Mouse (Mus musculus): ENCODE data around the gene Gal3st1.
"Not testable (repeated sequence)": the region's sequence is repeated elsewhere in the genome, so short reads cannot be mapped to it uniquely, and the experiment has no call there.

The Gal3st1 gene

GRCm38 (mm10) chr11:3982275-3983209 is 894 bp upstream of the Gal3st1 start:
- no peak for DNase-seq (ENCODE audit: low spot score)

GRCm38 (mm10) chr11:3983863-3984745 is 668 bp downstream of the Gal3st1 start:
- no peak for DNase-seq (ENCODE audit: low spot score)

GRCm38 (mm10) chr11:3989748-3990147 is 6.3 kb downstream of the Gal3st1 start:
- DNase-seq (ENCODE audit: low spot score): no peak

GRCm38 (mm10) chr11:3993132-3993531 is 9.7 kb downstream of the Gal3st1 start:
- no peak for DNase-seq (ENCODE audit: low spot score)

- DNase-seq (ENCODE audit: low spot score): no peak
Observed at GRCm38 (mm10) chr11:3993914-3994313, 10.5 kb downstream of the Gal3st1 start.

GRCm38 (mm10) chr11:3995511-3995910 is 12.1 kb downstream of the Gal3st1 start:
- no peak for DNase-seq (ENCODE audit: low spot score)

- DNase-seq (ENCODE audit: low spot score): no peak
Observed at GRCm38 (mm10) chr11:3996840-3997239, 13.4 kb downstream of the Gal3st1 start.

- DNase-seq (ENCODE audit: low spot score): no peak
Observed at GRCm38 (mm10) chr11:3997978-3998720, 14.7 kb downstream of the Gal3st1 start.

GRCm38 (mm10) chr11:3999547-3999946 is 16.1 kb downstream of the Gal3st1 start:
- DNase-seq (ENCODE audit: low spot score): no peak

- peak; percentile 26 for DNase-seq (ENCODE audit: low spot score)
Observed at GRCm38 (mm10) chr11:4001603-4002002, 18.2 kb downstream of the Gal3st1 start.

GRCm38 (mm10) chr11:4005220-4005805 is 21.9 kb downstream of the Gal3st1 start:
- no peak for DNase-seq (ENCODE audit: low spot score)

- no peak for DNase-seq (ENCODE audit: low spot score)
Observed at GRCm38 (mm10) chr11:4006462-4006861, 23.0 kb downstream of the Gal3st1 start.

GRCm38 (mm10) chr11:4012616-4013015 is 29.2 kb downstream of the Gal3st1 start:
- no peak for DNase-seq (ENCODE audit: low spot score)

- not testable (repeated sequence) for DNase-seq (ENCODE audit: low spot score)
Observed at GRCm38 (mm10) chr11:4015796-4016195, 32.4 kb downstream of the Gal3st1 start.

- not testable (repeated sequence) for DNase-seq (ENCODE audit: low spot score)
Observed at GRCm38 (mm10) chr11:4022111-4022510, 38.7 kb downstream of the Gal3st1 start.

GRCm38 (mm10) chr11:4023321-4023720 is 39.9 kb downstream of the Gal3st1 start:
- DNase-seq (ENCODE audit: low spot score): no peak

GRCm38 (mm10) chr11:4027066-4027465 is 43.6 kb downstream of the Gal3st1 start:
- DNase-seq (ENCODE audit: low spot score): no peak

- DNase-seq (ENCODE audit: low spot score): no peak
Observed at GRCm38 (mm10) chr11:4027561-4028334, 44.3 kb downstream of the Gal3st1 start.

- no peak for DNase-seq (ENCODE audit: low spot score)
Observed at GRCm38 (mm10) chr11:4029343-4029742, 45.9 kb downstream of the Gal3st1 start.

- no peak for DNase-seq (ENCODE audit: low spot score)
Observed at GRCm38 (mm10) chr11:4031126-4031941, 47.9 kb downstream of the Gal3st1 start, which contains the start of gene Sec14l4. TSS of gene Sec14l4 (plus strand) at chr11:4031462.

Measured in spleen, adult 12 weeks (tissue).